Mouse (Mus musculus): ENCODE data around the gene Ptpru. TPM values are rescaled to one million over a fixed set of nuclear protein-coding genes. Genes with fewer than 3 reads are reported as not detected.
"Not testable (repeated sequence)": the region's sequence is repeated elsewhere in the genome, so short reads cannot be mapped to it uniquely, and the experiment has no call there.

The Ptpru gene
- total RNA-seq, 2 experiments from 2014 or later = 1.7 to 2.6 TPM

- no peak for TF ChIP-seq CTCF (IDR thresholded peaks at IDR 0.05)
Measured at GRCm38 (mm10) chr4:131831546-131832045, 6.5 kb downstream of the Ptpru start.

GRCm38 (mm10) chr4:131829123-131829522 is 9.0 kb downstream of the Ptpru start:
- intact Hi-C loops (cut with DNase I) = no loop called here
- no peak overlapping the region for H3K27ac ChIP-seq
- DNase-seq = no peak

More at GRCm38 (mm10) chr4:131831546-131832045, 6.5 kb downstream of the Ptpru start:
- no peak overlapping the region for H3K4me3 ChIP-seq
- intact Hi-C loops (cut with DNase I) = loop anchor here (10.0 kb wide), 1 partner anchor 347 kb away; no protein-coding TSS in a partner anchor
- no peak for DNase-seq
- no peak overlapping the region for H3K27ac ChIP-seq

GRCm38 (mm10) chr4:131826905-131827304 is 11.2 kb downstream of the Ptpru start:
- TF ChIP-seq CTCF (IDR thresholded peaks at IDR 0.05) = no peak
- no peak for DNase-seq
- intact Hi-C loops (cut with DNase I) = no loop called here
- H3K4me3 ChIP-seq = no peak overlapping the region
- H3K27ac ChIP-seq = no peak overlapping the region

More at GRCm38 (mm10) chr4:131829123-131829522, 9.0 kb downstream of the Ptpru start:
- H3K4me3 ChIP-seq = no peak overlapping the region
- TF ChIP-seq CTCF (IDR thresholded peaks at IDR 0.05) = no peak

GRCm38 (mm10) chr4:131825830-131826229 is 12.3 kb downstream of the Ptpru start:
- Histone ChIP-seq H3K27ac (no peak overlapping the region), H3K4me3 (no peak overlapping the region)
- intact Hi-C loops (cut with DNase I) = no loop called here
- peak; percentile 74 for TF ChIP-seq CTCF (IDR thresholded peaks at IDR 0.05)
- peak; percentile 70 for DNase-seq

DNA sequence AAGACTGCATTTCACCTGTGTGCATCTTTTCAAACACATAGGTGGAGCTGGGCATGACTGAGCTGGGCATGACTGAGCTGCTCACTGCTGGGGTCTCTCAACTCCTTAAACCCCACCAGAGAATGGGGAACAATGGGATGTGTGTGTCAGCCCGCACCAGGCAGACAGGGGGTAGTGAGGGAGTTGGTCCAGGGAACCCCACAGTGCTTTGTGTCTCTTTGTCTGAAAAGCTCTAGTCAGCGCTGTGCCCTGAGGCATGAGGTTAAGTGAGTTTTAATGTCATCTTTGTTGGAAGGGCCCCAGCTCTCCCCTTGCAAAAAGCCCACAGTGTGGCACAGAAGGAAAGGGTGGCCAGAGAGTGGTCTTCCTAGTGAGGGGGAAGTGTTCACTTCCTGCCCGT is 13.1 kb downstream of the Ptpru start:
- Histone ChIP-seq H3K27ac (no peak overlapping the region), H3K4me3 (no peak overlapping the region)
- TF ChIP-seq CTCF (IDR thresholded peaks at IDR 0.05) = no peak
- DNase-seq = no peak
- intact Hi-C loops (cut with DNase I) = no loop called here

DNA sequence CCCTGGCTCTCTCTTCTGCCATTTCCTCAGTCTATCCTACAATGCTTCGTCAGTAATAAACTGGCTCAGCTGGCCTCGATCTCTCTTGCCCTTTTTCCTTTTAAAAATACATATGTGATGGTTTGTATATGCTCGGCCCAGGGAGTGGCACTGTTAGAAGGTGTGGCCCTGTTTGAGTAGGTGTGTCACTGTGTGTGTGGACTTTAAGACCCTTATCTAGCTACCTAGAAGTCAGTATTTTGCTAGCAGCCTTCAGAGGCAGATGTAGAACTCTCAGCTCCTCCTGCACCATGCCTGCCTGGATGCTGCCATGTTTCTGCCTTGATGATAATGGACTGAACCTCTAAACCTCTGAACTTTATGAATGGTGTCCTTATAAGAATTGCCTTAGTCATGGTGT is 15.5 kb downstream of the Ptpru start:
- Histone ChIP-seq H3K4me3 (no peak overlapping the region), H3K27ac (no peak overlapping the region)
- no peak for TF ChIP-seq CTCF (IDR thresholded peaks at IDR 0.05)
- no peak for DNase-seq
- intact Hi-C loops (cut with DNase I) = no loop called here

- no peak for TF ChIP-seq CTCF (IDR thresholded peaks at IDR 0.05)
Measured at GRCm38 (mm10) chr4:131821161-131821731, 16.8 kb downstream of the Ptpru start.

DNA sequence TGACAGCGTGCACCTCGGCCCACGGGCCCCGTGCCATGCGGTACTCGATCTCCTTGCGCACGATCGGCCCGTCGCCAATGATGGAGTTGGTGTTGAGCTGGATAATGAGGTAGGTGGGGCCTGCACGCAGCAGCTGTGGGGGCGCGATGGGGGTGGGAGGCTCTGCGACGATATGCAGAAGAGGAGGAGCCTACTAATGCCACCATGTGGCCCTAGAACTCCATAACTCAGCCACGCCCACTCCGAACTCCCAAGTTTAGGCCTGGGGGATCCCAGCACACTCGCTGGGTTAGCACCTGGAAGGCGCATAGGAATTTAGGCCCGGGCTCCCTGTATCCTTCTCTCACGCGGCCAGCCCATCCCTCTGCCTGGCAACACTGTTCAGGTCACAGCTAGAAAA is 19.2 kb downstream of the Ptpru start:
- intact Hi-C loops (cut with DNase I) = no loop called here
- Histone ChIP-seq H3K4me3 (no peak overlapping the region), H3K27ac (no peak overlapping the region)
- no peak for TF ChIP-seq CTCF (IDR thresholded peaks at IDR 0.05)
- no peak for DNase-seq

More at GRCm38 (mm10) chr4:131821161-131821731, 16.8 kb downstream of the Ptpru start:
- H3K4me3 ChIP-seq = no peak overlapping the region
- intact Hi-C loops (cut with DNase I) = no loop called here
- DNase-seq = no peak
- H3K27ac ChIP-seq = no peak overlapping the region

GRCm38 (mm10) chr4:131815774-131816173 is 22.3 kb downstream of the Ptpru start:
- intact Hi-C loops (cut with DNase I) = no loop called here
- TF ChIP-seq CTCF (IDR thresholded peaks at IDR 0.05) = no peak
- DNase-seq = no peak
- no peak overlapping the region for H3K4me3 ChIP-seq
- no peak overlapping the region for H3K27ac ChIP-seq

- intact Hi-C loops (cut with DNase I) = no loop called here
- TF ChIP-seq CTCF (IDR thresholded peaks at IDR 0.05) = no peak
Measured at GRCm38 (mm10) chr4:131814869-131815268, 23.2 kb downstream of the Ptpru start.

GRCm38 (mm10) chr4:131813798-131814197 is 24.3 kb downstream of the Ptpru start:
- no peak for DNase-seq
- intact Hi-C loops (cut with DNase I) = no loop called here
- no peak for TF ChIP-seq CTCF (IDR thresholded peaks at IDR 0.05)
- H3K4me3 ChIP-seq = no peak overlapping the region
- H3K27ac ChIP-seq = no peak overlapping the region

More at GRCm38 (mm10) chr4:131814869-131815268, 23.2 kb downstream of the Ptpru start:
- Histone ChIP-seq H3K27ac (no peak overlapping the region), H3K4me3 (no peak overlapping the region)
- DNase-seq = no peak

GRCm38 (mm10) chr4:131812458-131812857 is 25.6 kb downstream of the Ptpru start:
- Histone ChIP-seq H3K27ac (no peak overlapping the region), H3K4me3 (no peak overlapping the region)
- intact Hi-C loops (cut with DNase I) = no loop called here
- DNase-seq = no peak
- TF ChIP-seq CTCF (IDR thresholded peaks at IDR 0.05) = no peak

- no peak for TF ChIP-seq CTCF (IDR thresholded peaks at IDR 0.05)
- Histone ChIP-seq H3K27ac (no peak overlapping the region), H3K4me3 (no peak overlapping the region)
- DNase-seq = no peak
- intact Hi-C loops (cut with DNase I) = no loop called here
Measured at GRCm38 (mm10) chr4:131805255-131805654, 32.8 kb downstream of the Ptpru start.

- H3K27ac ChIP-seq; H3K4me3 ChIP-seq; DNase-seq; intact Hi-C loops (cut with DNase I): not testable (repeated sequence)
Measured at GRCm38 (mm10) chr4:131804732-131805131, 33.4 kb downstream of the Ptpru start.
